In genomic region chr16:4567912-4568311, GRCm38 (mm10) we compare ENCODE assay signal across 8 mouse cellular contexts. TPM values are rescaled to one million over a fixed set of nuclear protein-coding genes. Genes with fewer than 3 reads are reported as not detected.
DNase-seq lines count a peak whose midpoint lies in the region; ATAC-seq and TF ChIP-seq lines count a peak whose summit lies in the region.

No protein-coding gene starts in this region.

- no peaks in the 10 kb centered on the region for H3K4me1 ChIP-seq in forebrain, postnatal 0 days (ENCODE audit: insufficient read depth)
- H3K4me1 ChIP-seq in hindbrain, postnatal 0 days (ENCODE audit: insufficient read depth, low read length), result no peaks in the 10 kb centered on the region

- H3K27ac ChIP-seq in forebrain, postnatal 0 days (ENCODE audit: low read depth, low read length), result no peak overlapping the region
- H3K27ac ChIP-seq in hindbrain, postnatal 0 days, result no peak overlapping the region
- no peak overlapping the region for H3K27ac ChIP-seq in left cerebral cortex, adult 2 months

- ATAC-seq in forebrain, postnatal 0 days, result peak; percentile 53; the same call in 1 of the 2 replicates
- ATAC-seq in hindbrain, postnatal 0 days, result 0 out of 2 replicates have a peak, but pooled peaks have one; percentile 29
- peak; percentile 82 for ATAC-seq in megakaryocyte-erythroid progenitor cell, adult 5-6 weeks (replicated peaks; ENCODE audit: low FRiP score, low TSS enrichment, poor library complexity, severe bottlenecking)

- H3K9ac ChIP-seq in forebrain, postnatal 0 days, result no peak overlapping the region
- no peak overlapping the region for H3K9ac ChIP-seq in hindbrain, postnatal 0 days (replicated peaks; ENCODE audit: low read length)

- H3K4me2 ChIP-seq in forebrain, postnatal 0 days (ENCODE audit: low read depth), result no peak overlapping the region
- H3K4me2 ChIP-seq in hindbrain, postnatal 0 days (ENCODE audit: low read depth, low read length), result no peak overlapping the region

- DNase-seq in Muller cell, postnatal 12 days (ENCODE audit: inconsistent ontology term), result peak; percentile 83
- peak; percentile 52 for DNase-seq in cerebellum, adult 11-12 months
- DNase-seq in forebrain, postnatal 0 days, result peak; percentile 83
- DNase-seq in hindbrain, postnatal 0 days (ENCODE audit: low spot score), result peak; percentile 87
- DNase-seq in left cerebral cortex, adult 2 months (ENCODE audit: extremely low spot score in 1 of 2, low spot score in 2 of 2), result peak; percentile 68 to 74
- DNase-seq in skeletal muscle tissue, adult 2 months (ENCODE audit: low read depth, low spot score), result peak; percentile 58
- peak; percentile 63 to 90 for DNase-seq in urinary bladder, postnatal 4 days (ENCODE audit: low spot score in 2 of 2)

- intact Hi-C loops in left cerebral cortex, adult 2 months (cut with DNase I), result loop anchor here (1.0 to 5.0 kb wide), 2 partner anchors 39 to 99 kb away; no protein-coding TSS in a partner anchor

- H3K27me3 ChIP-seq in forebrain, postnatal 0 days (ENCODE audit: insufficient read depth, low read length), result no peaks in the 10 kb centered on the region
- H3K27me3 ChIP-seq in hindbrain, postnatal 0 days (ENCODE audit: insufficient read depth, low read length), result no peaks in the 10 kb centered on the region

- H3K36me3 ChIP-seq in forebrain, postnatal 0 days (ENCODE audit: insufficient read depth), result no peaks in the 10 kb centered on the region
- H3K36me3 ChIP-seq in hindbrain, postnatal 0 days (ENCODE audit: insufficient read depth, low read length), result no peaks in the 10 kb centered on the region

- TF ChIP-seq CTCF in forebrain, postnatal 0 days (IDR thresholded peaks at IDR 0.05; ENCODE audit: low read depth), result peak; percentile 83
- peak; percentile 85 for TF ChIP-seq CTCF in hindbrain, postnatal 0 days (IDR thresholded peaks at IDR 0.05; ENCODE audit: low read depth)
- TF ChIP-seq CTCF in left cerebral cortex, adult 2 months (IDR thresholded peaks at IDR 0.05), result peak; percentile 91

- H3K4me3 ChIP-seq in forebrain, postnatal 0 days (ENCODE audit: low read depth, low read length), result no peak overlapping the region
- no peak overlapping the region for H3K4me3 ChIP-seq in hindbrain, postnatal 0 days (ENCODE audit: low read length)
- H3K4me3 ChIP-seq in left cerebral cortex, adult 2 months, result no peak overlapping the region

- H3K9me3 ChIP-seq in forebrain, postnatal 0 days (ENCODE audit: low read length), result no peaks in the 10 kb centered on the region
- no peaks in the 10 kb centered on the region for H3K9me3 ChIP-seq in hindbrain, postnatal 0 days (ENCODE audit: low read length)

- WGBS in forebrain, postnatal 0 days, result 19% methylated on average over 4 of the region's 4 CpGs
- 19% methylated on average over 4 of the region's 4 CpGs for WGBS in hindbrain, postnatal 0 days

RNA-seq across cellular contexts. Expression of gene Tfap4, which starts 8.3 kb away (rescaled TPM):
- total RNA-seq in forebrain, postnatal 0 days (2014; rRNA removed), result 9.1 and 10.2 TPM in 2 replicates
- 6.4 and 8.0 TPM in 2 replicates for polyA plus RNA-seq in forebrain, postnatal 0 days (2015; fragmentation: Nextera tagmentation; extraction: Ambion mirVana)
- total RNA-seq in hindbrain, postnatal 0 days (2014; rRNA removed), result 7.8 and 9.3 TPM in 2 replicates
- polyA plus RNA-seq in hindbrain, postnatal 0 days (2015; fragmentation: Nextera tagmentation; extraction: Ambion mirVana), result 7.0 and 7.6 TPM in 2 replicates
- total RNA-seq in left cerebral cortex, adult 2 months (2021), result 1 to 10 TPM; 2.9 to 4.3 TPM
- total RNA-seq in megakaryocyte-erythroid progenitor cell, adult 5-6 weeks (2014; fragmentation: Nextera tagmentation), result 31.4 and 38.4 TPM in 2 replicates
- total RNA-seq in megakaryocyte-erythroid progenitor cell, adult 5-6 weeks (2017), result 47.3 and 69.9 TPM in 2 replicates

RNA-seq across cellular contexts. Expression of gene Srl, which starts 26.3 kb away (rescaled TPM):
- 55.0 and 55.9 TPM in 2 replicates for total RNA-seq in forebrain, postnatal 0 days (2014; rRNA removed)
- polyA plus RNA-seq in forebrain, postnatal 0 days (2015; fragmentation: Nextera tagmentation; extraction: Ambion mirVana), result 18.8 and 23.4 TPM in 2 replicates
- 28.3 and 50.6 TPM in 2 replicates for total RNA-seq in hindbrain, postnatal 0 days (2014; rRNA removed)
- 8.7 and 10.6 TPM in 2 replicates for polyA plus RNA-seq in hindbrain, postnatal 0 days (2015; fragmentation: Nextera tagmentation; extraction: Ambion mirVana)
- 1 to 10 TPM; 5.1 to 5.9 TPM for total RNA-seq in left cerebral cortex, adult 2 months (2021)
- 2.3 and 9.7 TPM in 2 replicates for total RNA-seq in megakaryocyte-erythroid progenitor cell, adult 5-6 weeks (2014; fragmentation: Nextera tagmentation)
- 6.9 and 9.5 TPM in 2 replicates for total RNA-seq in megakaryocyte-erythroid progenitor cell, adult 5-6 weeks (2017)

RNA-seq across cellular contexts. Expression of gene Glis2, which starts 26.6 kb away (rescaled TPM):
- 13.3 and 15.2 TPM in 2 replicates for total RNA-seq in forebrain, postnatal 0 days (2014; rRNA removed)
- 7.1 and 11.6 TPM in 2 replicates for polyA plus RNA-seq in forebrain, postnatal 0 days (2015; fragmentation: Nextera tagmentation; extraction: Ambion mirVana)
- total RNA-seq in hindbrain, postnatal 0 days (2014; rRNA removed), result 25.8 and 28.2 TPM in 2 replicates
- polyA plus RNA-seq in hindbrain, postnatal 0 days (2015; fragmentation: Nextera tagmentation; extraction: Ambion mirVana), result 12.0 and 12.5 TPM in 2 replicates
- 10 to 100 TPM; 12.9 to 16.2 TPM for total RNA-seq in left cerebral cortex, adult 2 months (2021)
- total RNA-seq in megakaryocyte-erythroid progenitor cell, adult 5-6 weeks (2014; fragmentation: Nextera tagmentation), result 2.0 TPM in 1 of 2 replicates, not detected in the other
- total RNA-seq in megakaryocyte-erythroid progenitor cell, adult 5-6 weeks (2017), result 0.33 TPM in 1 of 2 replicates, not detected in the other

RNA-seq across cellular contexts. Expression of gene Pam16, which starts 56.9 kb away (rescaled TPM):
- total RNA-seq in forebrain, postnatal 0 days (2014; rRNA removed), result 52.2 and 54.5 TPM in 2 replicates
- polyA plus RNA-seq in forebrain, postnatal 0 days (2015; fragmentation: Nextera tagmentation; extraction: Ambion mirVana), result 138 and 161 TPM in 2 replicates
- total RNA-seq in hindbrain, postnatal 0 days (2014; rRNA removed), result 25.4 and 88.3 TPM in 2 replicates
- polyA plus RNA-seq in hindbrain, postnatal 0 days (2015; fragmentation: Nextera tagmentation; extraction: Ambion mirVana), result 135 and 140 TPM in 2 replicates
- 10 to 100 TPM; 78.1 to 94.1 TPM for total RNA-seq in left cerebral cortex, adult 2 months (2021)
- 76.0 and 100 TPM in 2 replicates for total RNA-seq in megakaryocyte-erythroid progenitor cell, adult 5-6 weeks (2014; fragmentation: Nextera tagmentation)
- total RNA-seq in megakaryocyte-erythroid progenitor cell, adult 5-6 weeks (2017), result 18.2 and 24.0 TPM in 2 replicates

Comparison
In these comparisons a context has a peak if more than half of its experiments do, and no peak if none do; other contexts are left out.
1. ATAC-seq: peak in every context shown above with its lines; median percentile 82 in megakaryocyte-erythroid progenitor cell, adult 5-6 weeks; 53 in forebrain, postnatal 0 days; 29 in hindbrain, postnatal 0 days.